Mouse (Mus musculus) midbrain, embryonic 16.5 days (tissue): Measurements from ENCODE around the gene Rad51b. TPM values are rescaled to one million over a fixed set of nuclear protein-coding genes. Genes with fewer than 3 reads are reported as not detected.

Source experiments
- ATAC-seq: fragments of 200-750 bp; cut with Nextera tagmentation; 2 replicates; pipeline ENCODE4 v1.8.0; 2017; ENCODE audit warnings: moderate TSS enrichment
- H3K27ac ChIP-seq: fragments of 300-500 bp; sonication (generic); 2 replicates; pipeline ENCODE4 v1.5.1; 2014; ENCODE audit warnings: mild to moderate bottlenecking, low read length, mixed read lengths
- H3K27me3 ChIP-seq: fragments of 300-500 bp; sonication (generic); 2 replicates; pipeline ENCODE4 v1.6.1; 2014; ENCODE audit warnings: low read depth, low read length, mixed read lengths; ENCODE audit not compliant: control insufficient read depth, insufficient read depth
- H3K36me3 ChIP-seq: fragments of 300-500 bp; sonication (generic); 2 replicates; pipeline ENCODE4 v1.6.1; 2014; ENCODE audit warnings: mild to moderate bottlenecking, low read length, moderate library complexity, mixed read lengths; ENCODE audit not compliant: control insufficient read depth, insufficient read depth
- H3K4me1 ChIP-seq: fragments of 300-500 bp; sonication (generic); 2 replicates; pipeline ENCODE4 v1.6.1; 2014; ENCODE audit warnings: mild to moderate bottlenecking, low read length, mixed read lengths; ENCODE audit not compliant: control insufficient read depth, insufficient read depth
- H3K4me2 ChIP-seq: fragments of 300-500 bp; sonication (generic); 2 replicates; pipeline ENCODE4 v1.6.1; 2014; ENCODE audit warnings: mild to moderate bottlenecking, low read length, mixed read lengths
- H3K4me3 ChIP-seq: fragments of 300-500 bp; sonication (generic); 2 replicates; pipeline ENCODE4 v1.5.1; 2014; ENCODE audit warnings: low read depth, mild to moderate bottlenecking, low read length, moderate library complexity, mixed read lengths
- H3K9ac ChIP-seq: fragments of 300-500 bp; sonication (generic); 2 replicates; pipeline ENCODE4 v1.6.1; 2014; ENCODE audit warnings: low read depth, low read length, mixed read lengths
- H3K9me3 ChIP-seq: fragments of 300-500 bp; sonication (generic); replicated peaks from 2 replicates; pipeline ENCODE4 v1.6.1; 2014; ENCODE audit warnings: mild to moderate bottlenecking, low read length, mixed read lengths; ENCODE audit not compliant: control insufficient read depth, poor library complexity, severe bottlenecking
- WGBS: fragments of 180-500 bp; shearing (Covaris S2); extraction: QIAGEN DNeasy Blood & Tissue Kit; methylation state at CpG from one replicate; pipeline ENCODE4 v1.1.7; 2014; 5-methylcytosine and 5-hydroxymethylcytosine counted together
- polyA plus RNA-seq: library from polyadenylated mRNA; unstranded; fragments of >200 nt; fragmentation: Nextera tagmentation; extraction: Ambion mirVana; gene quantifications from 2 replicates; pipeline ENCODE4 v1.2.1, GENCODE M21; 2015

Rad51b gene
- polyA plus RNA-seq, 1 experiment from 2014 or later = 1.5 TPM

DNA sequence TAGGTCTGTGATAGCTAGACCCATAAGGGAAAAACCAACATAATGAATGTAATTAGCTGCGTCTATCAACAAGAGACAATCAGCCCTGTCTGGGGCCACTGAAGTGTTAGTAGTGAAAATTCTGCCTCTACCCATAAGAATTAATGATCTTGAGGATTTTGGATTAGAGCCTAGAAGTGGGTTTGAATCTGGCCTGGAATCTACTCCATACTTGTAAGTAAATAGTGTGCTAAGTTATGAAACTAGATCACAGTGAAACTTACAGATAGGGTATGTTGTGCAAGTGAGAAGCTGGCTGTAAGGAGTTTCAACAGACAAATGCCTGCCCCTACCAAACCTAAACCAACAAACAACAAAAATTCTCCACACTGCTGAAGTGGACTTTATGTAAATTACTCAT lies 83.1 kb downstream of the Rad51b start:
- no peak overlapping the region for H3K9ac ChIP-seq
- ATAC-seq = no peak
- 87% methylated on average over 1 of the region's 1 CpGs for WGBS

DNA sequence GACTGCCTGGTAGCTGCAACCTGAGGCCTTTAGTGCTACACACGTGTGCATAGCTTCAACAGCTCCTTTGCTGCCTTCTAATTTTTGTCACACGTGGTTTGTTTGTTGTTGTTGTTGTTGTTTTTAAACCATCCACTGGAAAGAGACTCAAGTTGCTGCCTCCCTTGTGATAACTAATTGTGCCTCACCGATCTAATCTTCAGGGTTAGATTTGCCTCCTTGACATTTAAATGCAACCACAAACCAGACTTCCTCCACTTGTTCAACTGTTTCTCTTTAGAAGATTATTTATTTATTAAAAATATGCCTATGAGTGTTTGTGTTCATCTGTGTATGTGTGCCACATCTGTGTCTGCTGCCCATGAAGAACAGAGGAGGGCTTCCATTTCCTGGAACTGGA lies 84.4 kb downstream of the Rad51b start:
- Histone ChIP-seq H3K27me3 (no peaks in the 10 kb centered on the region), H3K9ac (no peak overlapping the region), H3K9me3 (no peaks in the 10 kb centered on the region), H3K4me2 (no peak overlapping the region), H3K4me1 (no peaks in the 10 kb centered on the region), H3K4me3 (no peak overlapping the region), H3K36me3 (no peaks in the 10 kb centered on the region), H3K27ac (no peak overlapping the region)
- 83% methylated on average over 3 of the region's 3 CpGs for WGBS
- ATAC-seq = no peak

More for the DNA sequence above, 83.1 kb downstream of the Rad51b start:
- no peaks in the 10 kb centered on the region for H3K36me3 ChIP-seq
- no peak overlapping the region for H3K4me3 ChIP-seq
- no peaks in the 10 kb centered on the region for H3K27me3 ChIP-seq
- H3K27ac ChIP-seq = no peak overlapping the region
- no peak overlapping the region for H3K4me2 ChIP-seq
- H3K9me3 ChIP-seq = no peaks in the 10 kb centered on the region
- H3K4me1 ChIP-seq = no peaks in the 10 kb centered on the region

DNA sequence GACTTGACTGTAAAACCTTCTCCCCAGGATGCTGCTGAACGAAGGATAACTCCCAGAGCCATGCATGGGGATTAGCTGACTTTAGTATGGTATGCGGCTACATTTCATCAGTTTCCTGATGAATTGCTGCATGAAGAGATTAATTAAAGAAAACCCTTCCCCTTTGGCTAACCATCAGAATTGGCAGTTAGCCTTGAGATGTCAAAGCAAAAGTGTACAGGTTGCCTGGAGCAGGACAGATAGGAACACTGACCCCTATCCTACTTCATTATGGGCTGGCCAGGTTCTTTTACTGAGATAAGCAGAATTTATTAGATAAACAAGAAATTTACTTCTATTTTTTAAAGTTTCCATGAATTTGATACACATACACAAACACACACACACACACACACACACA lies 85.3 kb downstream of the Rad51b start:
- WGBS = 19% methylated on average over 2 of the region's 2 CpGs
- H3K4me2 ChIP-seq = no peak overlapping the region
- H3K4me3 ChIP-seq = no peak overlapping the region
- no peak for ATAC-seq
- no peak overlapping the region for H3K27ac ChIP-seq
- no peak overlapping the region for H3K9ac ChIP-seq
- H3K36me3 ChIP-seq = no peaks in the 10 kb centered on the region
- H3K9me3 ChIP-seq = no peaks in the 10 kb centered on the region
- no peaks in the 10 kb centered on the region for H3K27me3 ChIP-seq
- H3K4me1 ChIP-seq = no peaks in the 10 kb centered on the region

DNA sequence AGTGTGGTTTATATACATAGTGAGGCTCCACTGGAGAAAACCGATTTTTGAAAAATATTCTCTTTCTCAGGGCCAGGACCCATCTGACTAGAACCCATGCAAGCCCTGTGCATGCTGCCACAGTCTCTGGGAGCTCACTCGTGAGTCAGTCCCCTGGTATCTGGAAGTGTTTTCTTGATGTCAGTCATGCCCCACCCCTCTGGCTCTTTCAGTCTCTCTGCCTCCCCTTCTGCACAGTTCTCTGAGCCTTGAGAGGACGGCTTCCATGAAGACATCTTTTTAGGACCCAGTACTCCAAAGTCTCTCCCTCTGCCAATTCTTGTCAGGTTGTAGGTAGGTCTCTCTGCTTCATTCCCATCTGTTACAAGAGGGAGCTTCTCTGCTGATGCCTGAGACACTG lies 86.5 kb downstream of the Rad51b start:
- Histone ChIP-seq H3K27me3 (no peaks in the 10 kb centered on the region), H3K9me3 (no peaks in the 10 kb centered on the region), H3K9ac (no peak overlapping the region), H3K4me2 (no peak overlapping the region), H3K27ac (no peak overlapping the region), H3K4me3 (no peak overlapping the region), H3K36me3 (no peaks in the 10 kb centered on the region), H3K4me1 (no peaks in the 10 kb centered on the region)
- no peak for ATAC-seq
- WGBS = 63% methylated on average over 3 of the region's 3 CpGs

DNA sequence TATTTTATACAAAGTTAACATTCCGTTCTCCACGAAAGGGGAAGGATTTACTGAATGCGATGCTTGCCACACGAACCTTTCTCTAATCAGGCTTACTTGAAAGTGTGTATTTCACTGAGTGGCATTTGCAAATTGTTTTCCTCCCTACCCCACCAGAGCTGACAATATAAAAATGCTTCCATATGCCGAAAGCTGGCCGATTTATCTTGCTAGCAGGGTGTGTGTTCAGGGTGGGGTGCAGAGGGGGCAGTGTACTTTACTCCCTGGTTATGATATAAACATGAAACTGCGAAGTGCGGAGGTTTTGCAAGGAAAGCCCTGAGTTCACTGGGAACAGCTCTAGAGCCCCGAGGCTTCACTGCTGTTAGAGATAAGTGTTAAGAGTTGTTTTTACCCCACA lies 87.7 kb downstream of the Rad51b start:
- WGBS = 58% methylated on average over 9 of the region's 9 CpGs
- Histone ChIP-seq H3K4me2 (no peak overlapping the region), H3K9ac (no peak overlapping the region), H3K4me1 (no peaks in the 10 kb centered on the region), H3K27ac (no peak overlapping the region), H3K36me3 (no peaks in the 10 kb centered on the region), H3K27me3 (no peaks in the 10 kb centered on the region), H3K9me3 (no peaks in the 10 kb centered on the region), H3K4me3 (no peak overlapping the region)
- no peak for ATAC-seq

DNA sequence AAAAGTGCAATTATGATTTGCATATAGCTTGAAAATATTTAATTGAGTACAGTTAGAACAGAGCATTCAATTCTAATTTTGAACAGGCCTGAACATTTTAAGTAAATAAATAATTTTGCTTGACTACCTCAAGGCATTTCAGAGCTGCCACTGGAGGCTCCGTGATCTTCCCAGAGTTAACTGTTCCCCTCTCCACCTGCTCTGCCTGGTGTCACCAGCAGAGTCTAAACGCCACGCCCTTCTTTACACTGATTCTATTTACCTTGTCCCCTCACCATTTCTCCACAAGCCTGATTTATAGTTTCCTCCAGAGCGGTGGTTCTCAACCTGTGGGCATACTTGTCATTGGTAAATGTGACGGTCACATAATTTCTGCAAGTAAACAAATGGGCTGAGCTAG lies 88.1 kb downstream of the Rad51b start:
- no peak overlapping the region for H3K27ac ChIP-seq
- H3K27me3 ChIP-seq = no peaks in the 10 kb centered on the region
- no peaks in the 10 kb centered on the region for H3K9me3 ChIP-seq
- ATAC-seq = no peak
- H3K4me3 ChIP-seq = no peak overlapping the region
- H3K4me1 ChIP-seq = no peaks in the 10 kb centered on the region
- no peak overlapping the region for H3K9ac ChIP-seq
- no peak overlapping the region for H3K4me2 ChIP-seq
- WGBS = 90% methylated on average over 5 of the region's 5 CpGs
- H3K36me3 ChIP-seq = no peaks in the 10 kb centered on the region

DNA sequence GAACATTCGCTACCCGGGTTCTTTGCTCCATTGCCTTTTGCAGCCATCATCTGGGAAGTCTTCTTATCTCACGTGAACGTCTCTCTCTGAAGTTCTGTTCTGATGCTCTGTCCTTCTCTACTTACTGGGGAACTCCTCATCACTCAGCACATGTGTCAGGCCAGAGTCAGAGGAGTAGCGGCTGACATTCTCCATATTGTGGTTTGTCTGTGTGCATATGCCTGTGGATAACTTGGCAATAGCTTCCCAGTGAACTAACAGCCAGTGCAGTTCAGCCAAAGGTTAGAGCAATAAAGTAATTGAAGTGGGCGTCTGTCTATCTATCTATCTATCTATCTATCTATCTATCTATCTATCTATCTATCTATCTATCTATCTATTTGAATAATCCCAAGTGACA lies 90.8 kb downstream of the Rad51b start:
- ATAC-seq = no peak

DNA sequence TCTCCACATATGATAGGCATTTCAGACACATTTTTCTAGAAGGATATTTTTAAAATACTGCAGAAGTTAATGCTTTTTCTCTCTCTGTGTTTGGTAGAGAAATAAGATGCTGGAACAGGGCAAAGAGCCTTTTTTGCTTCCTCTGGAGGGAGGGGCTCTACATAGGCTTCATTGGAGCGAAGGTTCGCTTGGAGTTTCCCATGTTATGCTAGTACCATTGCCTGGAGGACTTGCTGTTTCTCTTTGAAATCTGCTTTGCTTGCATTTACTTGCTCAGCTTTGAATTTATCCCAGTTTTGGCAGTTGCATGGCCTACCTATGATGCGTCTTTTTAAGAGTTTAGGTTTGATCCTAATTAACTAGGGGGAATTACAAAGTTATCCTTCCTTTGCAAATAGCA lies 92.2 kb downstream of the Rad51b start:
- H3K27ac ChIP-seq = no peak overlapping the region

More for the DNA sequence above, 90.8 kb downstream of the Rad51b start:
- H3K4me2 ChIP-seq = no peak overlapping the region
- no peaks in the 10 kb centered on the region for H3K9me3 ChIP-seq
- no peak overlapping the region for H3K27ac ChIP-seq
- no peaks in the 10 kb centered on the region for H3K36me3 ChIP-seq
- no peak overlapping the region for H3K9ac ChIP-seq
- no peaks in the 10 kb centered on the region for H3K4me1 ChIP-seq
- WGBS = 93% methylated on average over 6 of the region's 6 CpGs
- no peaks in the 10 kb centered on the region for H3K27me3 ChIP-seq
- H3K4me3 ChIP-seq = no peak overlapping the region

DNA sequence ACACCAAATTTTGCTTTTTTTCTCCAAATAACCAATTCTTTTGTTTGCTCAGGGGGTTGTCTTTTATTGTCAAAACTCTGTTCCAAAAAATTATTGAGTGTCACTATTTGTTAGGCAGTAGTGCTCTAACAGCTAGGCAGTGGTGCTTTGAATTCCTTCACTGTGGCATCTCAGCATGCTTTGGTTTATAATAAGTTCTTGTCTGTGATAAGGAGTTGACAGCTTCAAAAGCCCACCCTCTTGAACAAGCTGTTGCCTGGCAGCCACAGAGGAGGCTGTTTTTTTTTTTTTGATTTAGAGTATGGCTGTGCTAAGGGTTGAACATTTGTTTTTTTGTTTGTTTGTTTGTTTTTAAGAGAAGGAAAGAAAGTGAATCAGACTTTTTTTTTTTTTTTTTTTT lies 92.9 kb downstream of the Rad51b start:
- H3K4me1 ChIP-seq = no peaks in the 10 kb centered on the region
- H3K27ac ChIP-seq = no peak overlapping the region
- H3K27me3 ChIP-seq = no peaks in the 10 kb centered on the region
- H3K4me2 ChIP-seq = no peak overlapping the region
- H3K9ac ChIP-seq = no peak overlapping the region
- ATAC-seq = no peak
- no peaks in the 10 kb centered on the region for H3K36me3 ChIP-seq
- H3K9me3 ChIP-seq = no peaks in the 10 kb centered on the region
- no peak overlapping the region for H3K4me3 ChIP-seq

More for the DNA sequence above, 92.2 kb downstream of the Rad51b start:
- WGBS = 88% methylated on average over 3 of the region's 3 CpGs
- Histone ChIP-seq H3K9ac (no peak overlapping the region), H3K4me3 (no peak overlapping the region), H3K36me3 (no peaks in the 10 kb centered on the region), H3K9me3 (no peaks in the 10 kb centered on the region), H3K27me3 (no peaks in the 10 kb centered on the region), H3K4me2 (no peak overlapping the region), H3K4me1 (no peaks in the 10 kb centered on the region)
- ATAC-seq = no peak

DNA sequence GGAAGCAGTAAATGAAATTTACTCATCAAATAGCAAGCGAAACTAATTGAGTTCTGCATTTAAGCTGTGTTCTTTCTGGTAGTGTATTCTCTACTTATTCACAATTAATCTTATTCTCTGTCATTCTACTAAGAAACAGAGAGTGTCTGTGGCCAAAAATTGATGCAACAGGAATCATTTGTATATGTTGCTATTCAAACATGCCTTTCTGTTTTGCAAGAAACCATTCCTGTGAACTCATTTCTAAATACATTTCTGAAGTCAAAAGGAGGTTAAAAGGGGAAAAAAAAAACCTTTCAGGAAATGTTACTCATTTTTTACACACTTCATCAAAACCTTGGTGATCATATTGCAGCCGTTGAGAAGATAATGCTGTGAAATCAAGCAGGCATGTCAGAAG lies 96.6 kb downstream of the Rad51b start:
- 91% methylated on average over 2 of the region's 2 CpGs for WGBS
- no peaks in the 10 kb centered on the region for H3K4me1 ChIP-seq
- no peaks in the 10 kb centered on the region for H3K9me3 ChIP-seq
- no peaks in the 10 kb centered on the region for H3K27me3 ChIP-seq
- H3K36me3 ChIP-seq = no peaks in the 10 kb centered on the region
- ATAC-seq = no peak
- no peak overlapping the region for H3K4me2 ChIP-seq
- H3K4me3 ChIP-seq = no peak overlapping the region
- no peak overlapping the region for H3K27ac ChIP-seq
- H3K9ac ChIP-seq = no peak overlapping the region
